Mouse (Mus musculus) skeletal muscle tissue, adult 2 months (tissue): Measurements from ENCODE around the gene Tfpt.

Experiments
- DNase-seq: peaks from one replicate; pipeline ENCODE4 v3.0.0-alpha.2; 2012; ENCODE audit warnings: low read depth, low spot score

The Tfpt gene

DNA sequence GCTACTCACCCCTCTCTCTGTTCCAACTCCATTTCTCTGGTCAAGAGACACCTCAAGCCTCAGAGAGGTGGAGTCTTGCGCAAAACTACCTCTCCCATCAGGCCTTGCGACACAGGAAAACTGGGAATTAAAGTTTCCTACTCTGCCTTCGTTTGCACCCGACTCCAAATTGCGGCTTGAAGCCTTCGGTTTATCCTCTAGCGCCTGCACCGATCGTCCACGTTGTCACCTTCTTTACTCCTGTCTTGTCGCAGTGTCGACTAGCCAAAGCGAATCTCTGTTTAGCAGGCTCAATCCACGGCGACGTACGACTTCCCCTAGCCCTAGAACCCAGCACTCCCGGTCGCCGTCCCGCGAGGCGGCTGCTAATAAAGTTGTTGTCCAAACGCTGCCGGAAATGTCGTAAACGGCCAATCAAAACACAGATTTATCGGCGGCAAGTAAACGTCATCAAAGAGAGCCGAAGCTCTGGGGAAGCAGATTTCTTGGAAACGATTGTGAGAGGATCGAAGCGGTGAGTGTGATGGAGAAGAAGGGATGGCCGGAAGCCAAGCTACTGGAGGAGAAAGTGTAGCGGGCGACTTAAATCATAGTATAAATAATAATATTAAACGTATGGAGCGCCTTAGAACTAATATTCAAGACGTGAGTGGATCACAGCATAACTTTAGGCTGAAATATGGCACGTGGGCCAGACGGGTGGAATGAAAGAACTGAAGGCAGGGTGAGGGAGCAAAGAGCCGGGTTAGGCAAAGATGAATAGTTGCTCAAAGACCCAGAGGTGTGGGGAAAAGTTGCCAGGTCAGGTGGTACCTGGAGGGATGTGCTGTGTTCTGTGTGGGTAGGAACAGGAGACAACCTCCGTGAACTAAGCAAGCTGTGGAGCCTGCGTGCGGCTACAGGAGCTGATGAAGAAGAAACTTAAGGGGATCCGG lies at the start of gene Tfpt, which contains the start of gene Prpf31:
Gene Tfpt (minus strand): TSS at position 387 of the 935 bp plus-strand sequence.
Gene Prpf31 (plus strand): TSS at position 443 of the 935 bp plus-strand sequence.
- peak; percentile 94 for DNase-seq

DNA sequence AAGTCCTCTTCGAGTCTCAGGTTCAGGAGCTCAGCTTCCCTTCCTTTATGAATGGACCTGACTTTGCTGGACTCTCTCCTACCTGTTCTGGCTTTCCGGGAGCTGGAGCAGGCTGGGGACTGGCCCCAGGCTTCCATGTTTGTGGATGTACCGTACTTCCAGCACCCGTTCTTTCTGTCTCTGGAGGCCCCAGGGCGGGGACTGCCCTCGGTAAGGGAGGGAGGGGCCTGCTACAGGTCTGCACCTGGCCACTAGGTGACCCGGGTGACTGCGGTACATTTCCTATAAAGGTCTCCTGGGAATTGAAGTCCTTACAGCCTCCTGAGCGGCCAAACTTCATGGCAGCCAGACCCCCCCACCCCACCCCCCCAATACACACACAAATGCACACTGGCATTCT lies 47.6 kb upstream of the Tfpt start, which contains the start of gene Tmc4:
Gene Tmc4 (minus strand): TSS at position 212 of the 400 bp plus-strand sequence.
- no peak for DNase-seq

DNA sequence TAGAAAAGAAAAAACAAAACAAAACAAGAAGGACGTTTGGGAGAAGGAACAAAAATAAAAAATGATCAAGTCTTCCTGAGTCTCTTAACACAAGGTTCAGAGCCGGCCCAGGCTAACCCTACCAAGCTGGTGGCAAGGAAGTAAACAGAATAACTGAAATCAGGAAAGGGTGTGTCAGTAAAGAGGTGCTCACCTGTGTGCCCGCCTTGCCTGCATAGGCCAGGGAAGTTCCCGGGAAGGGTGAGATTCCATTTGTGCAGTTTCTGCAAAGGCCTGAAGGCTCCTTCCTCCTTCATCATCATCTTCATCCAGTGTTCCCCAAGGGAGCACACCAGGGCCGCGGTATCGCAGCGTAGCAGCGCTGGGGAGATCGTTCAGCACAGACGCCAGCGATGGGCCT lies 46.6 kb upstream of the Tfpt start:
- DNase-seq = no peak

DNA sequence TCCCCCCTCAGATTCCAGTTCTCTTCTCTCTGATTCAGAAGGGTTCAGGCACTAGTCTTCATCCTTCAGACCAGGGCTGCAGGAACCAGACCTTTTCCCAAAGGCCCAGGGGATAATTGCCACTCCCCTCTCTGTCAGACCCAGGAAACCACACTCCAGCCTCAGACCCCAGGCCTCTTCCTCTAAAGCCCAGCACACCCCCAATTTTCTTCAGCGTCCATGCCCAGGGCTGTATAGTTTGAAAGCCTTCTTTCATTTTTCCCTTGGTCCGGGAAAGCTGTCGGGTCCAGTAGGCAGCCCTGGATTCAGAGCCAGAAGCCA lies 45.5 kb upstream of the Tfpt start:
- DNase-seq = no peak

DNA sequence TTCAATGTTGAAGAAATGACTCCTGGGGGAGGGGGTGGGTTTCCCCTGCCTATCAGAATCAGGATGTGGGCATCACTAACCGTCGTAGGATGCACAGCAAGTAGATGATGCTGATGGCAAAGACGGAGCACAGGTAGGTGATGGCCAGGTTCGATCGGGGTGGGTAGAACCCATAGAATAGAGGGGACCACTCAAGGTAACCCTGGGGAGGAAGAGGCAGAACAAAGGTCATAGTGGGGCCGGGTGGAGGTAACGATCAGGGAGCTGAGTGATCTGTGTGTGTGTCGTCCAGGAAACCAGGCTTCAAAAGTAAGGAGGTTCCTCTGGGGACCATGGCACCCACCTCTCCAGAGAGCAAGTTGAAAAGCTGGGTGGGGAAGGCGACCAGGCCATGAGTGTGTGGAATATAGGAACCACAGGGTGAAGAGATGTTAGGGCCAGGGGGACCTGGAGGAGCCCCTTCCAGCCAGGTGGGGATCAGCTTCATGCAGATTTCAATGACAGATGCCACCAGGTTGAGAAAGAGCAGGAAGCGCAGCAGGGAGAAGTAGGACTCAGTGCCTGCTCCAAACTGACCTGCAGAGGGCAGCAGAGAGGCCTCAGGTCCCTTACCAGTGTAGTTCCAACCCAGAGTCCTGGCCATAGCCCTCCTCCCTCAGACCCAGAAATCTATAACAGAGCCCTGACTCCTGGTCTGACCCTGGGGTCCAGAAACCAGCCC lies 44.9 kb upstream of the Tfpt start:
- peak; percentile 55 for DNase-seq

DNA sequence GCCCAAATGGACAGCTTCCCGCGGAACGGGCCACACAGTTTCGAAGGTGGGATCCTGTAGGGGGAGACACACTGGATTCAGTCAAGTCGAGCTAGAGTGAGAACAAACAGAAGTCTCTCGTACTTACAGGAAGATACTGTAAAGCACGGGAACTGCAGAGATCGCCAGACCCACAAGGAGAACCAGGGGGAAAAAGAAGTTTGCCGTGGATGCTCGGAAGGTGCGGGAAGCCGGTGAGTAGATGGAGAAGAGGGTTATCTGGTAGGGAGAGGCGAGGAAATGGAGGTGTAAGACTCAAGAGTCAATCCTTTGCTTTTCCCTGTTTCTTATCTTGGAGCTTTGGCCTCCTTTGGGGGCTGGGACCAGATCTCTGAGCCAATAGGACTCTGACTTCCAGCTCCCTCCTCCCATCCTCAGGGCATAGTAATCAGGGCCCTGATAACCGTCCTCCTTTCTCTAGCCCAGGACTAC lies 37.2 kb upstream of the Tfpt start:
- DNase-seq = no peak

DNA sequence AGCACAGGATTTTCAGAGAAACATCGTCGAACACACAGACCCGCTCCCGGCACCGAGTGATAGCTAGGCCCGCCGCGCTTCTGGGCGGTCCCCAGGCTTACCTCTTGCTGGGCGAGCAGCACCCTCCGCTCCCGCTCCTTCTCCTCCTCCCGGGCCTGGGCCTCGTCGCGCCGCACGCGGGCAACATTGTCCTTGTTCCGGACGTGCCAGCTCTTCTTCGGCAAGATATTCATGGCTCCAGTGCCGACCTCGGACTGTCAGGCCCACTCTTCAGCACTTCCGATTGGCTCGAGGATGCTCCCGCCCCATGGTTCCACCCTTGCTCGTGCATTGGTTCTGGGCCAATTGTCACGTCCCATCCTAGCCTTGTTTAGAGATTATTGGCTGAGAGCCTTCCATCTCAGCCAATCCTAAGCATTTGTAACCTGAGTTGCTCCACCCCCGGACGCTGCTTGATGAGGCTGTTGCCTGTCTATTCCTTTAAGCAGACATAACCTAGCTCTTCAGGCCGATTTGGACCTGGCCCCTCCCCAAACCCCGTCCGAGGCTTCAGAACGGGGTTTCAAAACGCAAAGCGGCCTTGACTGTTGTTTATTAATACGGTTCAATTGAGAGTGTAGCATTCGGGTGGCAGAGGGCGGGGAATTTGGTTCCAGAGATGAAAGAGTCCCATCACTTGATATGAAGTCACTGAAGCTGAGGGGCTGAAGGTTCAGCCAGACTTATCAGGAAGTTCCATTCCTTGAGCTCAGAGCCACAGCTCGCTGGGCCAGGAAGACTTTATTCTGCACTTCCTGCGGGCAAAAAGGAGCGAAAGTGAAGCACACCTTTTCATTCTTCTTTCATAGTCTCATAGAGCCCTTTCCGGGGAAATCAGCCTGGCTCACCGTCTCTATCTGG lies 35.7 kb upstream of the Tfpt start, which contains the start of gene Leng1:
Gene Leng1 (minus strand): TSS at position 626 of the 900 bp plus-strand sequence.
- peak; percentile 99 for DNase-seq

DNA sequence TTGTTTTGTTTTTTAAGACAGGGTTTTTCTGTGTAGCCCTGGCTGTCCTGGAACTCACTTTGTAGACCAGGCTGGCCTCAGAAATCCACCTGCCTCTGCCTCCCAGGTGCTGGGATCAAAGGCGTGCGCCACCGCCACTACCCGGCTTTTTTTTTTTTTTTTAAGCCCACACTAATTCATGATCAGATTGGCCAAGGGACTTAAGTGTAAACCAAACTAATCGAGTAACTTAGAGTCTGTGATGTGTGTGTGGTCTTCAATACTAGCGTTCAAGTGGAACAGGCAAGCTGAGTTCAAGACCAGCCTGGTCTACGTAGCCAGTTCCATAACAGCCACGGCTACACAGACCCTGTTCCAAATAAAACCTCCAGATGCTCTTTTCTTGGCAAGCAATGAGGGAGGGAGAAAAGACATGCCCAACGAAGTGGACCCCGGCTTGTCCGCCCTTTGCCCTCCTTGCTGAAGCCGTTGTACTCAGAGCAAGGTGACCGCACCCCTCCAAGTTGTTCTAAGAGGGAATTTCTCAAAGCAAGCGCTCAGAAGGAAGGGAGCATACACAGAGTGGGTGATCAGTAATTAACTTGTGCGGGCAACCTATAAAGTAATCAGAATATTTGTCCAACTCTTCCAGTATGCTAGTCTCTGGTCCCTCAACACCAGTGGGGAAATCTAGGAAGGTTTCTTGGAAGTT lies 34.9 kb upstream of the Tfpt start:
- DNase-seq = no peak

DNA sequence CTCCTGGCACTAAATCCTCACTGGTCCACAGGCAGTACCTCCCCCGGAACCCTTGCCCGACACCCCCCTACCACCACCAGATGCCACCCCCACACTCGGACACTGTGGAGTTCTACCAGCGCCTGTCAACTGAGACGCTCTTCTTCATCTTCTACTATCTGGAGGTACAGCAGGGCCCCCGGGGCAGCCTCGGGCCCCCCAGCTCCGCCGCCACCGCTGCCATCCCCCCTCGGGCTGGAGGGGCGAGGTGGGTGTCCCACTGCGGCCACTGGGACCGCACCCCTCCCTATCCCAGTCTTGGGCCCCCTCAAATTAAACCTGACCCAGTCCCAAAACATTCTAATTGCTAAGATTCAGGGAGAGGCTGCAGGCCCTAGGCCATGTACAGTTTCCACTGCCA lies 28.8 kb upstream of the Tfpt start:
- DNase-seq = no peak

DNA sequence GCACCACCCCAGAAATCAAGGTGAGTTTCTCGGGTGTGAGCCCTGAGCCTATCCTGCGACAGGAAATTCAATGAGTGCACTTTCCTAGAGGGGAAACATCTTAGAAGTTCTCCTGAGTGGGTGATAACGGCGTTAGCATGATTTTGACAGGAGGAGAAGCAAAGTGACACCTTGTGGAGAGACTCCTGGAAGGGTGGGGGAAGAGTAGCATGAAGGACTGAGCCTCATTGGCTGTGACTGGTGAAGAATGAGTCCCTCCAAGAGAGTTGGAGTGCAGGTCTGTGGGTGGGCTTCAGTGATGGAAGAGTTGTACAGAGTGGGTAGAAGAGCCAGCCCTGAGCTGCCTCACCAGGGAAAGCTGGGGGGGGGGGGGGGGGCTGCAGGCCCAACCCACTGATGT lies 27.2 kb upstream of the Tfpt start:
- no peak for DNase-seq

DNA sequence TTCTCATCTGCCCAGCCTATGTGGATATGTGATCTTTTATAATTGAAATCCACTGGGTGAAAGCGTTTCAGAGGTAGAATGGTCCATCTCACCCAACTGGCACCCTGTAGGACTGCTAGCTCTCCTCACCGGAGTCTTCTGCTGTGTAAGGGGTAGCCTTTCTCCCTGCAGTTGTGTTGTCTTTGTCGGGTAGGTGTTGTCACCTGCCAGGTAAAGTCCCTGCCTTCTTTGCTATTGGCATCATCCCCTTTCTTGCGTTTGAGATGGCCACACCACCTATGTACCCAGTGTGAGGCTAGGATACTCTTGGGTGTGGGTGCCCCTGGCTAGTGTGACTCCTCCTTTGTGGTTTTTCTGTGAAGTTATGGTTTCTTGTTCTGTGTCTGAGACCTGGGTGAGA lies 16.9 kb upstream of the Tfpt start:
- no peak for DNase-seq

DNA sequence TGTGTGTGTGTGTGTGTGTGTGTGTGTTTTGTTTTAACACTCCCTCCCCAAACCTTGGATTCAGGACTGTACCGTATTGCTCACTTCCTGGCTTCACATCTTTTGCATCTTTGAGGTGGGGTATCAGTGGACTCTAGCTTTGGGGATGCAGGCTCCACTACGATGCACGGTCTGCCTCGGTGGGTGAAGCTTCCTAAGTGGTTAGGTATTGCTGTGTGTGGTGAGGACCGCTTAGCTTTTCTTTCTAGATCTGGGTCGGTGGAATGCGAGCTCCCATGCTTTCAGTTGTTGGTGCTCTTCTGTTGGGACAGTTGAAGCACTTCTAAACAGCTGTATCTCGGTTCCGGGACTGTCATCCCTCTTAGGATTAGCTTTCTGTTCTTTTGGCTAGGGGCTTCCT lies 16.5 kb upstream of the Tfpt start:
- no peak for DNase-seq

DNA sequence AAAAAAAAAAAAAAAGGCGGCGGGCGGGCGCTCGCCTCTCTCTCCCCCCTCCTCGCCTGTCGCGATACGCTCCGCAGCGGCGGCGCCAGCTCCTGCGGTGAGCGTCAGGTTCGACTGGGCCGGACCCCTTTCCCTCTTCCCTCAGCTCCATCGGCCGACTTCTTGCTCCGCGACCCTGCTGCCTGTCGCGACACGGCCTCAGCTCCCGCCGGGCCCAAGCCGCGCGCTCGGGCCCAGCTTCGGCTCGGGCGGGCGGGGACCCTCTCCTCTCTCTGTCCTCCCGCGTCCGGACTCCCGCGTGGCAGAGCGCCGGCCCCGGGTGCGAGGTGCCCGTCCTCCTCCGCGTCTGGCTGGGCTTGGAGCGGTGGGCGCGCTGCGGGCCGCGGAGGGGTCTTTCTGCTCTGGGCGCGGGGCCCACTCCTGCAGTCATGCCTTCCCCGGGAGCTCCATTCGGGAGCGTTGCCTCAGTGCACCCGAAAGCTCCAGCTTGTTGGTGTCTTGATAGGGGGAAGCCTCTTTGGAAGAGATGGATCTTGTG lies 15.8 kb upstream of the Tfpt start:
- DNase-seq = no peak

DNA sequence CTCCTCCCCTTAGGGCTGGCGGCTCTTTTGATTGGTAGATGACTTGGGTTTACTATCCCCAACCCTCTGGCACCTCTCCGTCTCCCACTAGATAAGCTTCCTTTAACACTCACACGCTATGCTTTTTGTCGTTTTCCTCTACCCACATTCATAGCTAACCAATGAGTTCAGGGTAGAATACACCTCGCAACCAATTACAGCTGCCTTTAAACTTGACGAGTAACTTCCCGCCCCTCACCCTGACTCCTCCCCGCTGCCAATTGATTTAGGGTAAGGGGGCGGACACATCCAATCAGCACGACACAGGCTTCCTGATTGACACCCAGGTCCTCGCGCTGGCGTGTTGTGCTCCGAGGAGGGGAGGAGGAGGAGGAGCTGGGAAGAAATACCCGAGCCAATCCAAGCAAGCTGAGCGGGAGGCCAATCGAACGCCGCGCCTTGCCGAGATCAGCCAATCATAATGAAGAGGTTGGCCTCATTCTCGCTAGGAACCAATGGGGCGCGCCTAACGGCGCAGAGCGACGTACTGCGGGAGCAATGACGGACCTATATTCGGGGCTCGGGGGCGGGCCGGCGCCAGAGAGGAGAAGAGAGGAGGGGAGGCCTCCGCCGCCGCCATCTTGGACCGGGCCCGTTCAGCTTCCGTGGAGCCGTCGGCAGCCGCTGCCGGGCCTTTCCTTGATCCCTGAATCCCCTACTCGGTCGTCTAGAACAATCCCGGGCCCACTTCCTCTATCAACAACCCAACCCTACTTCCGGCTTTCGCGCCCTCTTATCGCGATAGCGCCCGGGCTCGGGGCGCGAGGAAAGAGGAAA lies 15.2 kb upstream of the Tfpt start, which contains the start of gene Cnot3:
Gene Cnot3 (plus strand): TSS at position 597 of the 816 bp plus-strand sequence.
- peak; percentile 99 for DNase-seq

DNA sequence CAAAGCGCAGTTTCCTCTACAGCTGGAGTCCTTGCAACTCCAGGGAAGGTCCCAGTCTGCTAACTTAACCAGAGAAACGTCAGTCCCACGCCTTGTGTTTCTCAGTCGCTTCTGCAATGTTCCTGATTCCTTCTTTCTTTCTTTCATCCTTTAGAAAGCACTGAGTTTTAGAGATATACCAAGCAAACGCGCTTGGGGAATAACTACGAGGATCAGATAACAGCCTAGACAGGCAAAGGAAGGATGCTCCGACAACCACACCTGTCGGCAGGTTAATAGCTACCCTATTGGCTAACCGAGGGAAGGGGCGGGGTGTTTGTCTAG lies 14.6 kb upstream of the Tfpt start:
- DNase-seq = no peak

DNA sequence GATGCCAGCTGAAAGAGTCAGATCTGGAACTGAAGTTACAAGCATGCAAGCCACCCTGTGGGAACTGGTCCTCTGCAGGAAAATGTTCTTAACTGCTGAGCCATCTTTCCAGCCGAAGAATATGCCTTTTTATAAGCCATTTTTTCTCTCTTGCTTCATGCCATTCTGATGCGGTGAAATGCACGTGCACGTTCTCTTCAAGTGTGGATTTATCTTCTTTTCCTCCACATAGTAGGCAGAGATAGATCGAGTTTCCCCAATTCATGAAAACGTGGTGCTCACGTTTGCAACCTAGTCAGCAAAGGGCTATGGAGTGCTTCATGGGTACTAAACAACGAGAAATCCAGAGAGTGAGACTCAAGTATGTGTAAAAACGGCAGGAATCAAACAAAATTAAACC lies 14.1 kb upstream of the Tfpt start:
- no peak for DNase-seq

DNA sequence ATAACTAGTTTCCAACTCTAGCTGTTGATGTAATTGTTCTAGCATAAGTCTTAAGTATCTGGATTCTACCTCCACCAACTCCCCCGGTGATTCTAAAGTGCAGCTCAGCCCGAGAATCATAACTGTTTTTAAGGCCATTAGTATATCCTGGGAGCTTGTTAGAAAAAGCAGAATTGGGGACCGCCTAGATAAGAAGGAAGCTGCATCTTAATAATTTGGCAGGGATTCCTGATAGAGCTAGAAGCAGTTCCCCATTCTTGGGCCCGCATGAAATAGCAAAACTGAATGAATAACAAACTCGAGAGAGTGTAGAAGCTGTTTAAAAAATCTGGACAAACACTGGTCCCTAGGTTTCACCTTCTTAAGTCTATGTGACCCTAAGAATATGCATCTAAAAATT lies 13.7 kb upstream of the Tfpt start:
- DNase-seq = no peak

DNA sequence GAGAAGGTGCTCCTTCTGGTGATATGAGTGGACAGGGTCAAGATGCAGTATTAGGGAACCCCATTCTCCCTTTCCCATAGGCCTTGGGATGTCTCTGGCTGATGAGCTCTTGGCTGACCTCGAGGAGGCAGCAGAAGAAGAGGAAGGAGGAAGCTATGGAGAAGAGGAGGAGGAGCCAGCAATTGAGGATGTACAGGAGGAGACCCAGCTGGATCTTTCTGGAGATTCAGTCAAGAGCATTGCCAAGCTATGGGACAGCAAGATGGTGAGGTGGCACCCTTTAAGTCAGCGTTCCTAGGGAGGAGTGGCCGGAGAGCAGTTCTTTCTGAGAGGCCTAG lies 718 bp upstream of the Tfpt start:
- DNase-seq = no peak

DNA sequence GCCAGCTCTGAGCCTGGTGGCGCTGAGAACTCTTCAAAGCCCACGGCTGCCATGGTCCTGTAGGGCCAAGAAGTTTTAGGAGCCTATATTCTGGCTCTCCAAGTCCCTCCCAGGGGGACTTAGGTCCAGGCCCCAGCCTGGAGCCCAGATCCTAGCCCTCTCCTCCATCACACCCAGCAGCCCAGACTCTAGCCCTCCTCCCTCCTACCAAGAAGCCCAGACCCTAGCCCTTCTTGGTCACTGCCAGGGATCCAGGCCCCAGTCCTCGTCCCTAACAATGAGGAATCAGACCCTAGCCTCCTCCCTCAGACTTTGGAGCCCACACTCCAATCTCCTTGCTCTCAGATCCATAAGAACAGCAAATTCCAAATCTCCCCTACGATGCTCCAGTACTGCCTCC lies 699 bp downstream of the Tfpt start:
- no peak for DNase-seq
